Mouse (Mus musculus): Measurements from ENCODE around the gene Lingo1.
A peak's percentile ranks its signal among the peaks of the same experiment; 100 is the strongest.

Gene Lingo1

DNA sequence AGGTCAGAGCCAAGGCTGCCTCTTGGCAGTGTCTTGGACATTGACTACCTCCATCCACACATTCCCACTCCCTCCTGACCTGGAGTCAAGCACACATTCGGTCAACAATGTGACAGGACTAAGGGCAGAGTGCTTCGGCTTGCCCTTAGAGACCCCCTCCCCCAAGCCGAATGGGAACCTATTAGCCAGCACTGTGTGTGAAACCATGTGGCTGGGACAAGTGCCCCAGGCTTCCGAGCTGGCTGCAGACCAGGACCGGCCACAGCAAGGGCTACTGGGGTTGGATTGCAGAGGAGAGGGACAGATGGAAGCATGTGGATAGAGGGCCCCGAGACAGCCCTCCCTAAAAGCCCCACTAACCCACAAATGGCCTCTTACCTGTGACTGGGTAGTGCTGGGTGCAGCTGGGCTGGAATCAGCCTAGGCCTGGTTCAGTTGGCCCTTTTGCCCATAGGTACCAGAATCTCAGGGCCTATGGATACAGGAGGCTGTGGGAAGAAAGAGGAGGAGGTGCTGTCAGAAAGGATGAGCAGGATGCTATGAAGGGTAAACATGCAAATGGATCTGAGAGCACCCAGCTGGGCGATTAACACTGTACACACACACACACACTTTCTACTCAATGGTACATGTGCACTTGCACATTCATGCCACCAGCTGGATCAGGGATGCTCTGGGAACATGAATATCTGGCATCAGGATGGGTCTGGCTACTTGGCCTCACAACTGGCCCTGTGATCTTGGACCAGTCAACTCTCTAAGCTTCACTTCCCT is 20.9 kb downstream of the Lingo1 start:
- peak; percentile 68 to 72 for DNase-seq

- peak; percentile 63 to 71 for DNase-seq
Measured at GRCm38 (mm10) chr9:56774231-56774630, 22.0 kb downstream of the Lingo1 start.

GRCm38 (mm10) chr9:56773666-56774065 is 22.6 kb downstream of the Lingo1 start:
- DNase-seq = no peak

- peak; percentile 27 to 49 for DNase-seq
Measured at GRCm38 (mm10) chr9:56767653-56768136, 28.6 kb downstream of the Lingo1 start.

- DNase-seq = peak; percentile 42 to 59
Measured at GRCm38 (mm10) chr9:56766629-56767357, 29.5 kb downstream of the Lingo1 start.

DNA sequence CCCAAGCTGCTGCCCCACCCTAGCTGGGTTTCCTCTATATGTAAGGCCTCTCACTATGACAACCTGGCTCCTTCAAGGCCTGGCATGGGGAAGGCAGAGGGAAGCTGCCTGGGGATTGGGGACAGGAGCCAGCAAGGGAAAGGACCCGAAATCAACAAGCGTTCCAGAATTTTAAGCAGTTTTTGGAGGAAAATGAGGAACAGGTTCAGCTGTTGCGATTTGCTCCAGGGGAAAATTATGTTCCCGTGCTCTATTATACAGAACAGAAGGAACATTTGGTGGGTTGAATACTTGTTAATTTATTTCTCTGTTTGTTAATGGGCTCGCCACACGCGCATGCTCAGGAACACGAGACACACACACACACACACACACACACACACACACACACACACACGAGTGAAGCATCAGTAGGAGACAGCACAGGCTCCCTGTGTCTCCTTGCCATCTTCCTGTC is 34.1 kb downstream of the Lingo1 start:
- DNase-seq = no peak

DNA sequence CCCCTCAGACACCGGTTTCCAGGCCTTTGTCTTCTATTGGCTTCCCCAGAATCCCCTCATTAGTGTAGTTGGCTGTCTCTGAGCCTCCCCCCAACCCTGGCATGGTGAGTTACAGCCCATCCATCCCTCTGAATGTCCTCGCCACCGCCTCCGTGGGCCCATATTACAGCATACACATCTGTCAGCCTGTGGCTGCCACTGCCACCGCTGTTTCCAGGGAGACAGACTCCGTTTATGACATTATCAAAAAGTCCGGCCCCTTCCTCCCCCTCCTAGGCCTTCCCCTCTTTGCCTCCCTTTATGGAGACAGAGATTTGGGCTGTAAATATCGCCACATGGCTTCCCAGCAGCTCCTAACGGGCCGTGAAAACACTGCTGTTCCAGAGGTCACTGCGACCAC is 38.5 kb downstream of the Lingo1 start:
- DNase-seq = no peak

DNA sequence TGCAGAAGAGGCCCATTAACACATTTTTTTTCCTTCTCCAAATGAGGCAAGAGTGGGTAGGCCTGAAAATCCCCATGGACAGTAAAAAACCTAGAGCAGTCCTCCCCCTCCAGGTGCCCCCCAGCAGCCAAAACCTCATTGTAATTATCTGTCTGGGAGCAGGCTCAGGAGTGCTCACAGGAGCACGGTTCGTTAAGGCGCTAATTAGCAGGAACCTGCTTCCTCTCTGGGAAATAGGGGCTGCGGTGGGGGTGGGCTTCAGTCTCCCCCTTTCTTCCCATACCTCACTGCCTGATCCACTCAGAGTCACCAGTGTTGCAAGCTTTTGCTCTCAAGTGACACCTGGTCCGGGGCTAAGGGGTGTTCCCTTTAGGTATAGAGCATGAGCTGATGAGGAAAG is 41.1 kb downstream of the Lingo1 start:
- DNase-seq = no peak

DNA sequence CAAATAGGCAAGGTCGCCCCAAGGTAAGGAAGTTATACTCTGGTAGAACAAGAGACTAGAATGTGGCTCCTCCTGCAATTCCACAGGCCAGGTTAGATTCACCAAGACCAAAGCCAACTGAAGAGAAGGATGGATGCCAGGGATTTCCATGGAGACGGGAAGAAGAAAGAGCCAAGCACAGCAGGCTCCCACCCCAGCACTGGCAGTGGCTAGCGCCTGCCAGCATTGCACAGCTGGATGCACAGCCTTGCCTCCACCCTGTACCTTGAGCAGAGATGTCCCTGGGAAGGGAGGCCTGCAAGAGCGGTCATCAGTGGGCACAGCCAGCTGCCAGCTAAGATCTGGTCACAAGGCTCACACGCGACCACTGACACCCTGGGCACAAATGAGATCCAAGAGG is 42.9 kb downstream of the Lingo1 start:
- DNase-seq = peak; percentile 20 to 34

DNA sequence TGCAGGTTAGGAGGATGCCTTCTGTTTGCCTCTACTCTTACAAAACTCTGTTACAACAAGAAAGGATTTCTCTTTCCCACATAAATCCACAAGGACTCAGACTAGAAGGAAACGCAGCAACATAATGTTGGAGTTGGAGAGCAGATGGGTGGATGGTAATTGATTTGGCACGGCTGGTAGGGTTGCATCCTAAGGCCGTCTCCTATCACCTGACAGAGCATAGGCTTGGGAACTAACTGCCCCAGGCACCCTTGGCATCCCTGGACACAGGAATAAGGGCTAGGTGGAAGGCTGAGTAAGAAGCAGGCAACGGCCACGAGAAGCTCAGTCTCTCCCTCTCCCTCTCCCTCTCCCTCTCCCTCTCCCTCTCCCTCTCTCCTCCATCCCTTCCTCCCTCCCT is 48.2 kb downstream of the Lingo1 start:
- DNase-seq = peak; percentile 67 to 78

GRCm38 (mm10) chr9:56746926-56747294 is 49.4 kb downstream of the Lingo1 start:
- DNase-seq = no peak

DNA sequence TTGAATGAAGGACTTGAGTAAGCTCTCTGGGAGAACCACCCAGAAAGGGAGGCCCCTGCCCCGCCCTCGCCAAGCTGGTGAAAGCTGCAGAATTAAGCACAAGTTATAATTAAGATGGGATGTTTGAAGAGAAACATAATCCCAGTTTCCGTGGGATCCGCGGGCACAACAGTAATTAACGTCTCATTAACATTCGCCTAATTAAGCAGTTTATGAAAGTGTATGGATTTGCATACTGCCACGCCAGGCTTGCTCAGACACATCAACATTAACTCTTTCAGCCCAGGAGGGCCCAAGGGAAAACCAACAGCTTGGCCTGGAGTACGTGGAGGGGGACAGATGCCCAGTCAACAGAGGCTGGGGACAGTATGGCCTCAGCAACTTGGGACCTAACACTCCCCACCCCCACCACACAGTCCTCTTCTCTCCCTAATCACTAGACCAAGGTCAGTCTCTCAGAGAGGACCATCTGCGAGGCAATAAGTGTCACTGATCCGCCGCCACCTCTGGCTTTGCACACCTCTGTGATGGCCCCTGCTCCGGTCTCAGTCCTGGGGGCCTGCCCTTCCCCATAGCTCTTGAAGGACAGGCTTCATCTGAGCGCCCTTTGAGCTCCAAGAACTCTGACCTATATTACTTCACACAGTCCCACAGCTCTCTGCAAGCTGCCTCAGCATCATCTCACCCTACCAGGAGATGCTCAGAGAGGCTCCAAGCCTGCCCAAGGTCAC is 49.9 kb downstream of the Lingo1 start:
- DNase-seq = no peak

DNA sequence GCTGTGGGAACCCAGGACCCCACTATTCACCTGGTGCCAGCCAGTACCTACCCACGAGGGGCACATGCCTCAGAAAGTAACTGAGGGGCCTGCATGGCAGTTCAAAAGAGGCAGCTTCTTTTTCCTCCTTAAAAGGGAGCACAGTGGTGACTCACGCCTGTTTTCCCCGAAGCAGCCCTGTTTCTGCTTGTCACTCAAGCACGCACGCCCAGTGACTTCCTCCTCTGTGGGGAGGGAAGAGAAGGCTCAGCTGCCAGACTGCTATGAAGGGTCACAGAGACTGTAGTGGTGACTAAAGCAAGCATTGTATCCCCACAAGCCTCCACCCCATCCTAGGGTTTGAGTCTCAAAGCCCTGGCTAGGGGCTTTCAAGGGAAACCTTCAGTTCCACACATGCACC is 51.9 kb downstream of the Lingo1 start:
- no peak for DNase-seq

GRCm38 (mm10) chr9:56739181-56739737 is 57.0 kb downstream of the Lingo1 start:
- DNase-seq = peak; percentile 39 to 50

DNA sequence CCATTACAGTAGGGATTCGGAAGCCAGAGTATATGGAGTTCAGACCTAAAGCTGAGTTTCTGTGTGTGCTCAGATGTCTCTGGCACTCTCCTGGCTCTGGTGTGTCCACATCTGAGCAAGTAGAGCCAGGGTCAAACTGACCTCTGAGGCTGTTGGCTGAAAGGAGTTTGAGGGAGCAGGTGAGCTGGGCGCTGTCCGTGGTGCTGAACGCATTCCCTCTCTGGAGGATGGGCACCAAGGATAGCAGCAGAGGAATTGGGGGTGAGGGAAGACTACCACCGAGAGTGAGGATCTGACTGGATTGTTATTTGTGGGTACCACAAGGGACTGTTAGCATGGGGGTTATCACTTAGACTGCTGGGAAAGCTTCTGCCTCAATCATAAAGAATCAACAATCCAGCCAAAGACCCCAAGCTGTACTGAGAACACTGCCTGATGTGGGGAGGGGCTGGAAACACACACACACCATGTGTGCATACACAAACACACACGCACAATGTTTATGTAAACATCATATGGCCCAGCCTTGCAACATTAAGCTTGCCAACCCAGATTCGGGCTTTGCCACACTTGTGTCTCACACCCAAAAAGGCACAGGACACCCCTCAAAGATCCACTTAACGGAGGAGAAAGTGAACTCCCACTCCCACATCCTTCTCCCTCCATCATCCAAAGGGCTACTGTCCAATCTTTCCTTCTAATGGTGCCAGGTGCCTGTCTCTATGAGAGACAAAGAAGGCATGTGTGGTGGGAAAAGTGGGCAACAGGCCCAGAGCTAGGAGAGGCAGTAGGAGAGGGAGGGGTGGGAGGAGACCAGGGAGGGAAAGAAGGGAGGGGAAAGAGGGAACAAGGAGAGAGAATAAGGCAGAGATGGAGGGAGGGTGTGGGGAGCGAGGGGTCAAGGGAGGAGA is 57.8 kb downstream of the Lingo1 start:
- DNase-seq = no peak

DNA sequence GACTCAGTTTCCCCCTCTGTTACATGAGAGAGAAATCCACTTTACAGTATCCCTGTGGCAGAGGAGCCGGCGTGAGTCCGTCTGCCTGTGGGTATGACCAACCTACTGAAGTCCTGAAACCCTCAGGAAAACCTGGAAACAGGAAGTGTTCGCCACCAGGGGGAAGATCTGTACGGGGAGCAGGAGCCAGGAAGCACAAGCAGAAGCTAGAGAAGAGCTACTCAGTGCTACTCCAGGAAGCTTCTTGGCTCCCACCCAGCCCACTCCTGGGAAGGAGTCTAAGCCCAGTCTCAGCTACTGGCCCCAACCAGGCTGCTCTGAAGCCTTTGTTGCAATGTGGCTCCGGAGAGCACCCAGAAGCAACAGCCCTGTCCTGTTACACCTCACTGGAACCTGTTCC is 61.9 kb downstream of the Lingo1 start:
- DNase-seq = no peak

DNA sequence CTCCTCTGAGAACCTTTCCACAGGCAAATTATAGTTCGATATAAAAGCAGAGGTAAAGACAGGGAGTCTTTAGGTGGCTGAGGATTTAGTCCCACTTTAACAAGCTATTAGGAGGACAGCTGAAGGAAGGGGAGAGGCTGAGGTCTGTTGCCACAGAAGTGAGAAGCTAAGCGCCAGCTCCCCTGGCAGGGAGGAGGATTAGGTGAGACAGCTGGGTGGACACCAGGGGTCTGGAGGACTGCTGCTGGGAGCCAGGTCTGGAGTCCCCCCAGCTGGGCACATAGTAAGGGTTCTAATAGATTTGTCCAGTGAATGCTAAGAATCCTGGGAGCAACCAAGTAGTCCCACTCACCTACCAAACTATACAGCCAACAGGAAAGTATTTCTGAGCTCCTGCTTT is 65.3 kb downstream of the Lingo1 start:
- no peak for DNase-seq

DNA sequence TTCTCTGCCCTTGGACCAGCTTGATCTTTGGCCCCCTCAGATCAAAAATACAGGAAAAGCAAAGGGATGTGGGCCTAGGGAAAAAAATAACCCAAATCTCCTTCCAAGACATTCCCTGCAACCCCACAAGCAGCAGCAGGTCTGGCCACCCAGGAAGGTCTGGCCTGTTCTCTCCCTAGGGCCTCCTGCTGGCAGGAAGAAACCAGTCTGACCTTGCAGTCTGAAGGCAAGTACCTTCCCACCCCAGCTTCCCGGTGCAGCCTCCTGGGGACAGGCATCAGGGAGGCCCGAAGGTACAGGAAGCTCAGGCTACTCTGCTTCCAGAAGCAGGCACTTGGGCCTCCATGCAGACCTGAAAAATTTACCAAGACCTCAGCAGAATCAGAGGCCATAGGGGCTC is 67.1 kb downstream of the Lingo1 start:
- DNase-seq = no peak

DNA sequence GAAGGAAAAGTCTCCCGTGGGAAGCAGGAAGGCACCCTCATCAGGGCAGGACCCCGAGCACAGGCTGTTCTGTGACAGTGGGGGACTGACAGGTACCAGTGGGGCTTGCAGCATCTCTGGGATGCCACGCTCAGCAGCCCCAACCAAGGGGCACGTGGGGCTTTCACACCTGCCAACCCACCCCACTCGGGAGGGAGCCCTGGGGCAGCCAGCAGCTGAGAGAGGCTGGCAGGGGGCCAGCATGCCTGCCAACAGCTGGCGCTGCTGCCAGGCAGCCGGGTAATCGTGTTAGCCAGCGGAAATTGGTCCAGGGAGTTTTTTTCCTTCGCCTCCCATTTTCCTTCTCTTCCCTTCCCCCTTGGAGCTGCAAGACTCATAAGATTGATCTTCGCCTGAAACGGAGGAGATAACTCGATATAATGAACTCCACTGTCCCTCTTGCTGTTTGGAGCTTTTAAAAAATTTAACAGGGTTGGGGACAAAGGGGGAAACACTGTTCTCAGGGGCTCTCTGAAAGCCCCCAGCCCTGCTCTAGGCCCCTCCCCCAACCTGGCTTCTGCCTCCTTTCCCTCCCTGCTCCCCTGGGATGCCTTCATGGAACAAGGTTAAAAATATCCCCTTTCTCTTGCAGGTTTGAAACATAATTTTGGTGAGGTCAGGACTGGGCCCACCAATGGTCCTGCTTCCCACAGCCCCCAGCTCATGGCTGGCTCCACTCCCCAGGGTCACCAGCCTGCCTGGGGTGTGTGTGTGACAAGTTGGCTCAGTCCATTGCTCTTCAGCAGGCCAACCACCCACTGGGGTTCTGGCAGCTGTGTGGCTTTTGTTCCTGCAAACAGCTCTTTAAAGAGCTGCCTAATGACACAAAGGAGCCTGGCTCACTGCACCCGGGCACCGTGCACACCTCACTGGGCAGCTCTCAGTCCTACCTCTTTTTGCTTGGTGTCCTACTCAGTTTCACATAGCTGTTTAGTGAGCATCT is 68.3 kb downstream of the Lingo1 start:
- DNase-seq = peak in 1 of 2 experiments; percentile 35

- DNase-seq = peak; percentile 78 to 85
Measured at GRCm38 (mm10) chr9:56725814-56726213, 70.5 kb downstream of the Lingo1 start.
